Mouse (Mus musculus) spleen, adult 2 months (tissue): ENCODE measurements around the gene Tfe3. TPM values are rescaled to one million over a fixed set of nuclear protein-coding genes. Genes with fewer than 3 reads are reported as not detected.

Experiments used
- DNase-seq, 2 experiments: peaks; one replicate each; pipeline versions ENCODE4 v3.0.0 to v3.0.0-alpha.2; 2012 to 2021; ENCODE audit warnings: low spot score in 2 of 2, low read depth in 1 of 2
- H3K27ac ChIP-seq: fragments of 200-500 bp; 2 replicates; pipeline ENCODE4 v1.5.1; 2012; ENCODE audit warnings: low read length, inconsistent platforms; ENCODE audit not compliant: insufficient read depth
- H3K27me3 ChIP-seq: fragments of 200-500 bp; 2 replicates; pipeline ENCODE4 v1.6.1; 2012; ENCODE audit warnings: mild to moderate bottlenecking, moderate library complexity, low read length, inconsistent platforms; ENCODE audit not compliant: control insufficient read depth, insufficient read depth
- H3K36me3 ChIP-seq: fragments of 200-500 bp; 2 replicates; pipeline ENCODE4 v1.6.1; 2012; ENCODE audit warnings: mild to moderate bottlenecking, low read length, inconsistent platforms; ENCODE audit not compliant: control insufficient read depth, insufficient read depth
- H3K4me1 ChIP-seq: fragments of 200-500 bp; 2 replicates; pipeline ENCODE4 v1.6.1; 2011; ENCODE audit warnings: inconsistent platforms; ENCODE audit not compliant: control insufficient read depth, insufficient read depth, insufficient read length
- H3K4me3 ChIP-seq: fragments of 200-500 bp; 2 replicates; pipeline ENCODE4 v1.5.1; 2011; ENCODE audit warnings: mild to moderate bottlenecking, inconsistent platforms; ENCODE audit not compliant: insufficient read depth, insufficient read length; ENCODE audit errors: extremely low read depth
- CTCF ChIP-seq: fragments of 200-500 bp; IDR thresholded peaks from 2 replicates; pipeline ENCODE4 v1.5.1; 2011; ENCODE audit warnings: mild to moderate bottlenecking, inconsistent platforms; ENCODE audit not compliant: insufficient read depth, insufficient read length, insufficient replicate concordance; ENCODE audit errors: extremely low read depth
- POLR2A ChIP-seq: fragments of 200-500 bp; IDR thresholded peaks from 2 replicates; pipeline ENCODE4 v1.6.1; 2011; ENCODE audit warnings: low read depth, low read length, inconsistent platforms
- WGBS: fragments of 180-500 bp; shearing (Covaris S2); methylation state at CpG from one replicate; pipeline ENCODE4 v1.1.7; 2018; 5-methylcytosine and 5-hydroxymethylcytosine counted together
- polyA plus RNA-seq: library from polyadenylated mRNA; depleted of rRNA; stranded (reverse); fragments of >200 nt; gene quantifications from 2 replicates; pipeline ENCODE4 v1.2.3, GENCODE M21; 2012

Tfe3 gene
- polyA plus RNA-seq, 1 experiment, result 23.3 TPM

GRCm38 (mm10) chrX:7769302-7770017 lies 7.1 kb downstream of the Tfe3 start:
- Histone ChIP-seq H3K4me1 (no peaks in the 10 kb centered on the region), H3K4me3 (no peak overlapping the region), H3K27ac (peak overlapping the region; percentile 22; the same call in 1 of the 2 replicates), H3K36me3 (peaks cover 21% of the 10 kb centered on the region), H3K27me3 (no peaks in the 10 kb centered on the region)
- no peak for DNase-seq
- 78% methylated on average over 7 of the region's 7 CpGs for WGBS
- TF ChIP-seq CTCF (no peak), POLR2A (no peak)

- Histone ChIP-seq H3K4me1 (no peaks in the 10 kb centered on the region; the same call in 1 of the 2 replicates), H3K4me3 (no peak overlapping the region), H3K27ac (no peak overlapping the region), H3K36me3 (peaks cover 12% of the 10 kb centered on the region; the same call in 1 of the 2 replicates), H3K27me3 (no peaks in the 10 kb centered on the region)
- no peak for TF ChIP-seq POLR2A
- TF ChIP-seq CTCF, result no peak
- WGBS, result 64% methylated on average over 2 of the region's 2 CpGs
- no peak for DNase-seq
These were observed 10.4 kb downstream of the Tfe3 start for GRCm38 (mm10) chrX:7772766-7773165.

GRCm38 (mm10) chrX:7775501-7776205 lies 13.3 kb downstream of the Tfe3 start:
- Histone ChIP-seq H3K27me3 (no peaks in the 10 kb centered on the region), H3K36me3 (peaks cover 8% of the 10 kb centered on the region; the same call in 1 of the 2 replicates), H3K4me3 (no peak overlapping the region), H3K27ac (no peak overlapping the region), H3K4me1 (no peaks in the 10 kb centered on the region; the same call in 1 of the 2 replicates)
- 78% methylated on average over 9 of the region's 9 CpGs for WGBS
- no peak for DNase-seq
- TF ChIP-seq POLR2A (no peak), CTCF (no peak)

- 45% methylated on average over 8 of the region's 8 CpGs for WGBS
These were observed 14.1 kb downstream of the Tfe3 start for GRCm38 (mm10) chrX:7776329-7777082.

GRCm38 (mm10) chrX:7778450-7779244 lies 16.3 kb downstream of the Tfe3 start:
- no peaks in the 10 kb centered on the region for H3K27me3 ChIP-seq
- 60% methylated on average over 7 of the region's 7 CpGs for WGBS
- peaks cover 2% of the 10 kb centered on the region; the same call in 1 of the 2 replicates for H3K36me3 ChIP-seq
- no peaks in the 10 kb centered on the region; the same call in 1 of the 2 replicates for H3K4me1 ChIP-seq
- TF ChIP-seq POLR2A (no peak), CTCF (no peak)
- no peak overlapping the region for H3K4me3 ChIP-seq
- no peak for DNase-seq
- H3K27ac ChIP-seq, result no peak overlapping the region

More at GRCm38 (mm10) chrX:7776329-7777082, 14.1 kb downstream of the Tfe3 start:
- H3K27ac ChIP-seq, result no peak overlapping the region
- H3K4me3 ChIP-seq, result no peak overlapping the region
- H3K36me3 ChIP-seq, result peaks cover 6% of the 10 kb centered on the region; the same call in 1 of the 2 replicates
- no peaks in the 10 kb centered on the region; the same call in 1 of the 2 replicates for H3K4me1 ChIP-seq
- TF ChIP-seq CTCF (peak; percentile 39; the same call in 1 of the 2 replicates), POLR2A (no peak)
- H3K27me3 ChIP-seq, result no peaks in the 10 kb centered on the region
- DNase-seq, result peak in 1 of 2 experiments; percentile 25

- TF ChIP-seq POLR2A, result no peak
- TF ChIP-seq CTCF, result no peak
- Histone ChIP-seq H3K4me1 (no peaks in the 10 kb centered on the region; the same call in 1 of the 2 replicates), H3K27me3 (no peaks in the 10 kb centered on the region), H3K36me3 (no peaks in the 10 kb centered on the region; the same call in 1 of the 2 replicates), H3K27ac (no peak overlapping the region), H3K4me3 (no peak overlapping the region)
- 43% methylated on average over 3 of the region's 3 CpGs for WGBS
- DNase-seq, result no peak
These were observed 16.9 kb downstream of the Tfe3 start for GRCm38 (mm10) chrX:7779294-7779693.
